Mouse (Mus musculus): Measurements from ENCODE around the gene Spc24. TPM values are rescaled to one million over a fixed set of nuclear protein-coding genes. Genes with fewer than 3 reads are reported as not detected.

Gene Spc24
- polyA plus RNA-seq, 1 experiment = 22.6 TPM

- WGBS = 21% methylated on average over 3 of the region's 3 CpGs
- no peak for TF ChIP-seq POLR2A (IDR thresholded peaks at IDR 0.05; ENCODE audit: low read depth, low read length)
- no peak for TF ChIP-seq CTCF (IDR thresholded peaks at IDR 0.05; ENCODE audit: extremely low read depth, insufficient read length, insufficient replicate concordance, low read depth, low read length)
- H3K4me1 ChIP-seq (ENCODE audit: control insufficient read depth, insufficient read depth, insufficient read length, low read length) = peaks cover 7% of the 10 kb centered on the region
- peaks cover 6% of the 10 kb centered on the region; the same call in 1 of the 2 replicates for H3K36me3 ChIP-seq (ENCODE audit: control insufficient read depth, insufficient read depth, low read length)
- no peaks in the 10 kb centered on the region for H3K27me3 ChIP-seq (ENCODE audit: control insufficient read depth, insufficient read depth, low read length)
- H3K4me3 ChIP-seq (ENCODE audit: low read depth, low read length) = peak overlapping the region; percentile 81
- peak overlapping the region; percentile 57; the same call in 1 of the 2 replicates for H3K27ac ChIP-seq (ENCODE audit: insufficient read depth, low read depth, low read length)
Observed at GRCm38 (mm10) chr9:21799010-21799350, 38.9 kb upstream of the Spc24 start.

GRCm38 (mm10) chr9:21798345-21799009 lies 38.4 kb upstream of the Spc24 start, which contains the start of gene Kank2:
Gene Kank2 (minus strand): TSS chr9:21798744.
- H3K4me1 ChIP-seq (ENCODE audit: control insufficient read depth, insufficient read depth, insufficient read length, low read length) = peaks cover 7% of the 10 kb centered on the region
- peak within 1 kb of the TSS; percentile 81 for H3K4me3 ChIP-seq (ENCODE audit: low read depth, low read length)
- no peaks in the 10 kb centered on the region for H3K27me3 ChIP-seq (ENCODE audit: control insufficient read depth, insufficient read depth, low read length)
- peak; percentile 52; the same call in 1 of the 2 replicates for TF ChIP-seq POLR2A (IDR thresholded peaks at IDR 0.05; ENCODE audit: low read depth, low read length)
- no peak for TF ChIP-seq CTCF (IDR thresholded peaks at IDR 0.05; ENCODE audit: extremely low read depth, insufficient read length, insufficient replicate concordance, low read depth, low read length)
- H3K27ac ChIP-seq (ENCODE audit: insufficient read depth, low read depth, low read length) = peak within 1 kb of the TSS; percentile 57
- WGBS = under 1% methylated on average over 52 of the region's 52 CpGs
- H3K36me3 ChIP-seq (ENCODE audit: control insufficient read depth, insufficient read depth, low read length) = peaks cover 7% of the 10 kb centered on the region; the same call in 1 of the 2 replicates

- H3K36me3 ChIP-seq (ENCODE audit: control insufficient read depth, insufficient read depth, low read length) = peaks cover 7% of the 10 kb centered on the region; the same call in 1 of the 2 replicates
- TF ChIP-seq CTCF (IDR thresholded peaks at IDR 0.05; ENCODE audit: extremely low read depth, insufficient read length, insufficient replicate concordance, low read depth, low read length) = no peak
- TF ChIP-seq POLR2A (IDR thresholded peaks at IDR 0.05; ENCODE audit: low read depth, low read length) = no peak; the same call in 1 of the 2 replicates
- peak overlapping the region; percentile 81 for H3K4me3 ChIP-seq (ENCODE audit: low read depth, low read length)
- peak overlapping the region; percentile 57 for H3K27ac ChIP-seq (ENCODE audit: insufficient read depth, low read depth, low read length)
- no peaks in the 10 kb centered on the region for H3K27me3 ChIP-seq (ENCODE audit: control insufficient read depth, insufficient read depth, low read length)
- 3% methylated on average over 25 of the region's 26 CpGs for WGBS
- peaks cover 7% of the 10 kb centered on the region for H3K4me1 ChIP-seq (ENCODE audit: control insufficient read depth, insufficient read depth, insufficient read length, low read length)
Observed at GRCm38 (mm10) chr9:21797921-21798344, 37.8 kb upstream of the Spc24 start.

GRCm38 (mm10) chr9:21796919-21797318 lies 36.8 kb upstream of the Spc24 start:
- peaks cover 11% of the 10 kb centered on the region for H3K4me1 ChIP-seq (ENCODE audit: control insufficient read depth, insufficient read depth, insufficient read length, low read length)
- 72% methylated on average over 3 of the region's 3 CpGs for WGBS
- H3K27ac ChIP-seq (ENCODE audit: insufficient read depth, low read depth, low read length) = peak overlapping the region; percentile 54; the same call in 1 of the 2 replicates
- peak overlapping the region; percentile 20; the same call in 1 of the 2 replicates for H3K4me3 ChIP-seq (ENCODE audit: low read depth, low read length)
- H3K27me3 ChIP-seq (ENCODE audit: control insufficient read depth, insufficient read depth, low read length) = no peaks in the 10 kb centered on the region
- TF ChIP-seq CTCF (IDR thresholded peaks at IDR 0.05; ENCODE audit: extremely low read depth, insufficient read length, insufficient replicate concordance, low read depth, low read length) = no peak
- TF ChIP-seq POLR2A (IDR thresholded peaks at IDR 0.05; ENCODE audit: low read depth, low read length) = no peak
- H3K36me3 ChIP-seq (ENCODE audit: control insufficient read depth, insufficient read depth, low read length) = peaks cover 7% of the 10 kb centered on the region; the same call in 1 of the 2 replicates

- 60% methylated on average over 3 of the region's 3 CpGs for WGBS
- TF ChIP-seq POLR2A (IDR thresholded peaks at IDR 0.05; ENCODE audit: low read depth, low read length) = no peak
- no peak for TF ChIP-seq CTCF (IDR thresholded peaks at IDR 0.05; ENCODE audit: extremely low read depth, insufficient read length, insufficient replicate concordance, low read depth, low read length)
- H3K27me3 ChIP-seq (ENCODE audit: control insufficient read depth, insufficient read depth, low read length) = no peaks in the 10 kb centered on the region
- peaks cover 7% of the 10 kb centered on the region; the same call in 1 of the 2 replicates for H3K36me3 ChIP-seq (ENCODE audit: control insufficient read depth, insufficient read depth, low read length)
- peak overlapping the region; percentile 42 for H3K27ac ChIP-seq (ENCODE audit: insufficient read depth, low read depth, low read length)
- peak overlapping the region; percentile 14 for H3K4me3 ChIP-seq (ENCODE audit: low read depth, low read length)
- peaks cover 11% of the 10 kb centered on the region for H3K4me1 ChIP-seq (ENCODE audit: control insufficient read depth, insufficient read depth, insufficient read length, low read length)
Observed at GRCm38 (mm10) chr9:21796259-21796658, 36.2 kb upstream of the Spc24 start.

GRCm38 (mm10) chr9:21795579-21795978 lies 35.5 kb upstream of the Spc24 start:
- no peaks in the 10 kb centered on the region for H3K27me3 ChIP-seq (ENCODE audit: control insufficient read depth, insufficient read depth, low read length)
- peaks cover 11% of the 10 kb centered on the region for H3K4me1 ChIP-seq (ENCODE audit: control insufficient read depth, insufficient read depth, insufficient read length, low read length)
- no peak for TF ChIP-seq POLR2A (IDR thresholded peaks at IDR 0.05; ENCODE audit: low read depth, low read length)
- no peak for TF ChIP-seq CTCF (IDR thresholded peaks at IDR 0.05; ENCODE audit: extremely low read depth, insufficient read length, insufficient replicate concordance, low read depth, low read length)
- peaks cover 7% of the 10 kb centered on the region; the same call in 1 of the 2 replicates for H3K36me3 ChIP-seq (ENCODE audit: control insufficient read depth, insufficient read depth, low read length)
- H3K4me3 ChIP-seq (ENCODE audit: low read depth, low read length) = no peak overlapping the region
- 91% methylated on average over 5 of the region's 5 CpGs for WGBS
- no peak overlapping the region for H3K27ac ChIP-seq (ENCODE audit: insufficient read depth, low read depth, low read length)

- no peak overlapping the region for H3K4me3 ChIP-seq (ENCODE audit: low read depth, low read length)
- no peaks in the 10 kb centered on the region for H3K27me3 ChIP-seq (ENCODE audit: control insufficient read depth, insufficient read depth, low read length)
- 96% methylated on average over 25 of the region's 25 CpGs for WGBS
- H3K27ac ChIP-seq (ENCODE audit: insufficient read depth, low read depth, low read length) = no peak overlapping the region
- peaks cover 7% of the 10 kb centered on the region; the same call in 1 of the 2 replicates for H3K36me3 ChIP-seq (ENCODE audit: control insufficient read depth, insufficient read depth, low read length)
- H3K4me1 ChIP-seq (ENCODE audit: control insufficient read depth, insufficient read depth, insufficient read length, low read length) = peaks cover 11% of the 10 kb centered on the region
- no peak for TF ChIP-seq CTCF (IDR thresholded peaks at IDR 0.05; ENCODE audit: extremely low read depth, insufficient read length, insufficient replicate concordance, low read depth, low read length)
- TF ChIP-seq POLR2A (IDR thresholded peaks at IDR 0.05; ENCODE audit: low read depth, low read length) = no peak
Observed at GRCm38 (mm10) chr9:21794925-21795324, 34.8 kb upstream of the Spc24 start.
